Mouse (Mus musculus) limb, embryonic 15.5 days (tissue): ENCODE measurements around the gene Mrps18b. TPM values are rescaled to one million over a fixed set of nuclear protein-coding genes. Genes with fewer than 3 reads are reported as not detected.
A peak's percentile ranks its signal among the peaks of the same experiment; 100 is the strongest.

Source experiments
- ATAC-seq: fragments of 200-750 bp; cut with Nextera tagmentation; 2 replicates; pipeline ENCODE4 v1.8.0; 2017; ENCODE audit warnings: low read depth, moderate TSS enrichment; ENCODE audit not compliant: insufficient number of reproducible peaks, low FRiP score, low TSS enrichment
- H3K27ac ChIP-seq: fragments of 300-500 bp; sonication (generic); 2 replicates; pipeline ENCODE4 v1.5.1; 2015; ENCODE audit warnings: moderate library complexity, mild to moderate bottlenecking, inconsistent platforms
- H3K27me3 ChIP-seq: fragments of 300-500 bp; sonication (generic); 2 replicates; pipeline ENCODE4 v1.6.1; 2015; ENCODE audit warnings: inconsistent platforms
- H3K36me3 ChIP-seq: fragments of 300-500 bp; sonication (generic); 2 replicates; pipeline ENCODE4 v1.6.1; 2015; ENCODE audit warnings: inconsistent platforms
- H3K4me1 ChIP-seq: fragments of 300-500 bp; sonication (generic); 2 replicates; pipeline ENCODE4 v1.6.1; 2015; ENCODE audit warnings: inconsistent platforms
- H3K4me2 ChIP-seq: fragments of 300-500 bp; sonication (generic); 2 replicates; pipeline ENCODE4 v1.6.1; 2015; ENCODE audit warnings: mild to moderate bottlenecking, inconsistent platforms
- H3K4me3 ChIP-seq: fragments of 300-500 bp; sonication (generic); 2 replicates; pipeline ENCODE4 v1.5.1; 2015; ENCODE audit warnings: mild to moderate bottlenecking, inconsistent platforms
- H3K9ac ChIP-seq: fragments of 300-500 bp; sonication (generic); 2 replicates; pipeline ENCODE4 v1.6.1; 2015; ENCODE audit warnings: inconsistent platforms
- H3K9me3 ChIP-seq: fragments of 300-500 bp; sonication (generic); 2 replicates; pipeline ENCODE4 v1.6.1; 2016; ENCODE audit warnings: inconsistent platforms
- WGBS: fragments of 180-500 bp; shearing (Covaris S2); methylation state at CpG from one replicate; pipeline ENCODE4 v1.1.7; 2015; 5-methylcytosine and 5-hydroxymethylcytosine counted together
- polyA plus RNA-seq: library from polyadenylated mRNA; unstranded; fragments of >200 nt; fragmentation: Nextera tagmentation; extraction: Ambion mirVana; gene quantifications from 2 replicates; pipeline ENCODE4 v1.2.1, GENCODE M21; 2015

Mrps18b gene
- polyA plus RNA-seq, 1 experiment from 2014 or later: 72.4 TPM

- Histone ChIP-seq H3K4me1 (no peaks in the 10 kb centered on the region), H3K9me3 (no peaks in the 10 kb centered on the region), H3K27me3 (no peaks in the 10 kb centered on the region), H3K36me3 (peaks cover 60% of the 10 kb centered on the region), H3K9ac (no peak overlapping the region), H3K27ac (no peak overlapping the region), H3K4me3 (no peak overlapping the region), H3K4me2 (no peak overlapping the region)
- ATAC-seq: no peak
- WGBS: 96% methylated on average over 2 of the region's 2 CpGs
Observed at GRCm38 (mm10) chr17:35929534-35929933, 13.3 kb upstream of the Mrps18b start.

- peaks cover 77% of the 10 kb centered on the region for H3K36me3 ChIP-seq
- no peaks in the 10 kb centered on the region for H3K9me3 ChIP-seq
- no peak overlapping the region for H3K27ac ChIP-seq
- H3K4me2 ChIP-seq: no peak overlapping the region
- no peak for ATAC-seq
- H3K4me3 ChIP-seq: no peak overlapping the region
- no peak overlapping the region for H3K9ac ChIP-seq
- 71% methylated on average over 1 of the region's 1 CpGs for WGBS
- no peaks in the 10 kb centered on the region for H3K4me1 ChIP-seq
- no peaks in the 10 kb centered on the region for H3K27me3 ChIP-seq
Observed at GRCm38 (mm10) chr17:35927471-35927870, 11.3 kb upstream of the Mrps18b start.

- 84% methylated on average over 4 of the region's 4 CpGs for WGBS
- Histone ChIP-seq H3K27ac (no peak overlapping the region), H3K9ac (no peak overlapping the region), H3K9me3 (no peaks in the 10 kb centered on the region), H3K4me2 (no peak overlapping the region), H3K4me3 (no peak overlapping the region), H3K36me3 (peaks cover 48% of the 10 kb centered on the region), H3K4me1 (peaks cover 15% of the 10 kb centered on the region), H3K27me3 (no peaks in the 10 kb centered on the region)
- ATAC-seq: no peak
Observed at GRCm38 (mm10) chr17:35923281-35923680, 7.1 kb upstream of the Mrps18b start.

- no peak for ATAC-seq
- peaks cover 15% of the 10 kb centered on the region for H3K4me1 ChIP-seq
- H3K27me3 ChIP-seq: no peaks in the 10 kb centered on the region
- H3K27ac ChIP-seq: 0 out of 2 replicates have a peak overlapping the region, but pooled peaks have one; percentile 24
- no peak overlapping the region for H3K4me3 ChIP-seq
- peaks cover 41% of the 10 kb centered on the region for H3K36me3 ChIP-seq
- 82% methylated on average over 3 of the region's 3 CpGs for WGBS
- H3K4me2 ChIP-seq: no peak overlapping the region
- H3K9ac ChIP-seq: no peak overlapping the region
- H3K9me3 ChIP-seq: no peaks in the 10 kb centered on the region
Observed at GRCm38 (mm10) chr17:35922566-35922965, 6.4 kb upstream of the Mrps18b start.

- no peak overlapping the region for H3K4me2 ChIP-seq
- H3K9me3 ChIP-seq: no peaks in the 10 kb centered on the region
- peaks cover 15% of the 10 kb centered on the region for H3K4me1 ChIP-seq
- whole genome bisulfite sequencing: 63% methylated on average over 4 of the region's 4 CpGs
- H3K9ac ChIP-seq: no peak overlapping the region
- ATAC-seq: no peak
- H3K27me3 ChIP-seq: no peaks in the 10 kb centered on the region
- H3K27ac ChIP-seq: no peak overlapping the region
- peaks cover 35% of the 10 kb centered on the region for H3K36me3 ChIP-seq
- H3K4me3 ChIP-seq: no peak overlapping the region
Observed at GRCm38 (mm10) chr17:35921710-35922109, 5.5 kb upstream of the Mrps18b start.

GRCm38 (mm10) chr17:35920862-35921562 is 4.8 kb upstream of the Mrps18b start:
- ATAC-seq: no peak
- Histone ChIP-seq H3K4me2 (no peak overlapping the region), H3K36me3 (peaks cover 28% of the 10 kb centered on the region), H3K4me3 (no peak overlapping the region), H3K9me3 (no peaks in the 10 kb centered on the region), H3K27ac (peak overlapping the region; percentile 96), H3K9ac (no peak overlapping the region), H3K27me3 (no peaks in the 10 kb centered on the region), H3K4me1 (peaks cover 15% of the 10 kb centered on the region)
- WGBS: 74% methylated on average over 5 of the region's 5 CpGs

- peaks cover 25% of the 10 kb centered on the region for H3K36me3 ChIP-seq
- H3K4me3 ChIP-seq: no peak overlapping the region
Observed at GRCm38 (mm10) chr17:35920384-35920783, 4.2 kb upstream of the Mrps18b start.

GRCm38 (mm10) chr17:35919864-35920301 is 3.7 kb upstream of the Mrps18b start:
- WGBS: 44% methylated on average over 6 of the region's 6 CpGs
- H3K9ac ChIP-seq: no peak overlapping the region
- H3K4me1 ChIP-seq: peaks cover 23% of the 10 kb centered on the region
- peak overlapping the region; percentile 71 for H3K4me3 ChIP-seq
- peak overlapping the region; percentile 96 for H3K27ac ChIP-seq
- no peaks in the 10 kb centered on the region for H3K27me3 ChIP-seq
- ATAC-seq: no peak
- peak overlapping the region; percentile 64 for H3K4me2 ChIP-seq
- H3K36me3 ChIP-seq: peaks cover 20% of the 10 kb centered on the region
- no peaks in the 10 kb centered on the region for H3K9me3 ChIP-seq

More at GRCm38 (mm10) chr17:35920384-35920783, 4.2 kb upstream of the Mrps18b start:
- ATAC-seq: no peak
- 88% methylated on average over 1 of the region's 1 CpGs for WGBS
- H3K27me3 ChIP-seq: no peaks in the 10 kb centered on the region
- peak overlapping the region; percentile 96 for H3K27ac ChIP-seq
- H3K4me1 ChIP-seq: peaks cover 18% of the 10 kb centered on the region
- H3K9me3 ChIP-seq: no peaks in the 10 kb centered on the region
- H3K9ac ChIP-seq: no peak overlapping the region
- no peak overlapping the region for H3K4me2 ChIP-seq

GRCm38 (mm10) chr17:35919060-35919715 is 3.0 kb upstream of the Mrps18b start:
- Histone ChIP-seq H3K9me3 (no peaks in the 10 kb centered on the region), H3K4me2 (peak overlapping the region; percentile 64), H3K9ac (peak overlapping the region; percentile 44; the same call in 1 of the 2 replicates), H3K36me3 (peaks cover 15% of the 10 kb centered on the region), H3K27ac (peak overlapping the region; percentile 96), H3K4me1 (peaks cover 24% of the 10 kb centered on the region), H3K27me3 (no peaks in the 10 kb centered on the region), H3K4me3 (peak overlapping the region; percentile 71)
- 17% methylated on average over 7 of the region's 7 CpGs for WGBS
- no peak for ATAC-seq

- peak overlapping the region; percentile 71 for H3K4me3 ChIP-seq
- H3K27me3 ChIP-seq: no peaks in the 10 kb centered on the region
- WGBS: 0% methylated on average over 11 of the region's 11 CpGs
- no peaks in the 10 kb centered on the region for H3K9me3 ChIP-seq
- peak overlapping the region; percentile 64 for H3K4me2 ChIP-seq
- peaks cover 12% of the 10 kb centered on the region for H3K36me3 ChIP-seq
- no peak for ATAC-seq
- peaks cover 24% of the 10 kb centered on the region for H3K4me1 ChIP-seq
- peak overlapping the region; percentile 85 for H3K9ac ChIP-seq
- H3K27ac ChIP-seq: peak overlapping the region; percentile 96
Observed at GRCm38 (mm10) chr17:35918276-35919059, 2.3 kb upstream of the Mrps18b start.

- H3K4me3 ChIP-seq: peak overlapping the region; percentile 71
- WGBS: under 1% methylated on average over 13 of the region's 13 CpGs
- peak overlapping the region; percentile 64 for H3K4me2 ChIP-seq
- peak overlapping the region; percentile 96 for H3K27ac ChIP-seq
- no peak for ATAC-seq
- no peaks in the 10 kb centered on the region for H3K27me3 ChIP-seq
- no peaks in the 10 kb centered on the region for H3K9me3 ChIP-seq
- H3K9ac ChIP-seq: peak overlapping the region; percentile 85
- peaks cover 24% of the 10 kb centered on the region for H3K4me1 ChIP-seq
- H3K36me3 ChIP-seq: peaks cover 14% of the 10 kb centered on the region
Observed at GRCm38 (mm10) chr17:35917463-35918251, 1.5 kb upstream of the Mrps18b start.
